Mouse (Mus musculus) CH12.LX (cell line): ENCODE measurements around the gene Ly75. TPM values are rescaled to one million over a fixed set of nuclear protein-coding genes. Genes with fewer than 3 reads are reported as not detected.

ENCODE experiments used
- DNase-seq: peaks from one replicate; pipeline ENCODE4 v3.0.0-alpha.2; 2013; ENCODE audit errors: extremely low read depth
- H3K27ac ChIP-seq: 2 replicates; pipeline ENCODE4 v1.5.1; 2012; ENCODE audit warnings: low read depth, mild to moderate bottlenecking, control low read depth, moderate library complexity; ENCODE audit not compliant: insufficient read depth
- H3K27me3 ChIP-seq: replicated peaks from 2 replicates; pipeline ENCODE3; 2012; ENCODE audit warnings: inconsistent platforms
- H3K36me3 ChIP-seq, 2 experiments: replicated peaks in 1 of 2; 2 replicates each; pipeline versions ENCODE3 to v1.6.1; 2012; ENCODE audit warnings: inconsistent platforms in 1 of 2, low read length in 1 of 2, mild to moderate bottlenecking in 1 of 2, mixed read lengths in 1 of 2, moderate library complexity in 1 of 2; ENCODE audit not compliant: control insufficient read depth in 1 of 2, insufficient read depth in 1 of 2
- H3K4me1 ChIP-seq, 2 experiments: 2 replicates each; pipeline ENCODE4 v1.6.1; 2012; ENCODE audit warnings: inconsistent platforms in 1 of 2, moderate library complexity in 1 of 2; ENCODE audit not compliant: insufficient read depth in 2 of 2, control insufficient read depth in 1 of 2
- H3K4me2 ChIP-seq: 2 replicates; pipeline ENCODE4 v1.6.1; 2012; ENCODE audit warnings: low read depth, mild to moderate bottlenecking, control low read depth; ENCODE audit not compliant: poor library complexity, insufficient read depth, severe bottlenecking
- H3K4me3 ChIP-seq, 3 experiments: fragments of 150-350 bp in 1 of 3; sonication (generic) in 1 of 3; replicated peaks in 1 of 3; 2 replicates each; pipeline versions ENCODE3 to v1.5.1; 2011 to 2012; ENCODE audit warnings: low read depth in 2 of 3, low read length in 2 of 3, mild to moderate bottlenecking in 2 of 3, moderate library complexity in 2 of 3, control low read depth in 1 of 3, improper control_type of control experiment in 1 of 3, inconsistent platforms in 1 of 3, mixed read lengths in 1 of 3; ENCODE audit not compliant: poor library complexity in 1 of 3
- H3K79me2 ChIP-seq: replicated peaks from 2 replicates; pipeline ENCODE4 v1.6.1; 2012; ENCODE audit warnings: mild to moderate bottlenecking, moderate library complexity; ENCODE audit not compliant: control insufficient read depth, poor library complexity, insufficient read depth, severe bottlenecking; ENCODE audit errors: extremely low read depth
- H3K9ac ChIP-seq: 2 replicates; pipeline ENCODE4 v1.6.1; 2012; ENCODE audit warnings: low read depth, mild to moderate bottlenecking, control low read depth, moderate library complexity; ENCODE audit not compliant: insufficient read depth
- H3K9me3 ChIP-seq: replicated peaks from 2 replicates; pipeline ENCODE3; 2012; ENCODE audit warnings: low read length, inconsistent platforms, mixed read lengths
- CHD1 ChIP-seq: IDR thresholded peaks from 2 replicates; pipeline ENCODE4 v1.6.1; 2012; ENCODE audit warnings: low read depth, low read length, improper control_type of control experiment, inconsistent platforms
- CHD2 ChIP-seq: IDR thresholded peaks from 2 replicates; pipeline ENCODE4 v1.6.1; 2011; ENCODE audit warnings: low read length, improper control_type of control experiment
- CTCF ChIP-seq, 2 experiments: IDR thresholded peaks in 1 of 2; conservative IDR thresholded peaks in 1 of 2; 2 replicates each; pipeline ENCODE4 v1.5.1; 2011 to 2012; ENCODE audit warnings: low read depth in 2 of 2, low read length in 2 of 2, improper control_type of control experiment in 1 of 2, inconsistent platforms in 1 of 2, mild to moderate bottlenecking in 1 of 2, moderate library complexity in 1 of 2
- E2F4 ChIP-seq: IDR thresholded peaks from 2 replicates; pipeline ENCODE4 v1.6.1; 2011; ENCODE audit warnings: low read depth, low read length, improper control_type of control experiment; ENCODE audit not compliant: insufficient replicate concordance
- ELF1 ChIP-seq: IDR thresholded peaks from 2 replicates; pipeline ENCODE4 v1.6.1; 2014; ENCODE audit warnings: low read depth, mild to moderate bottlenecking, inconsistent platforms, low read length, improper control_type of control experiment
- GABPA ChIP-seq: IDR thresholded peaks from 2 replicates; pipeline ENCODE4 v1.6.1; 2012; ENCODE audit warnings: low read depth, low read length, improper control_type of control experiment, inconsistent platforms; ENCODE audit not compliant: insufficient replicate concordance
- IRF4 ChIP-seq: IDR thresholded peaks from 2 replicates; pipeline ENCODE4 v1.6.1; 2014; ENCODE audit warnings: low read depth, mild to moderate bottlenecking, inconsistent platforms, low read length, improper control_type of control experiment
- MEF2A ChIP-seq: IDR thresholded peaks from 2 replicates; pipeline ENCODE4 v1.6.1; 2014; ENCODE audit warnings: low read depth, mild to moderate bottlenecking, inconsistent platforms, low read length, improper control_type of control experiment, borderline replicate concordance
- MXI1 ChIP-seq: IDR thresholded peaks from 2 replicates; pipeline ENCODE4 v1.6.1; 2011; ENCODE audit warnings: mild to moderate bottlenecking, low read depth, low read length, improper control_type of control experiment
- NELFE ChIP-seq: IDR thresholded peaks from 2 replicates; pipeline ENCODE4 v1.6.1; 2011; ENCODE audit warnings: low read depth, low read length, improper control_type of control experiment
- POLR2A ChIP-seq: IDR thresholded peaks from 2 replicates; pipeline ENCODE4 v1.6.1; 2011; ENCODE audit warnings: low read depth, mild to moderate bottlenecking, improper control_type of control experiment, low read length
- RAD21 ChIP-seq: IDR thresholded peaks from 2 replicates; pipeline ENCODE4 v1.6.1; 2011; ENCODE audit warnings: low read depth, mild to moderate bottlenecking, low read length, improper control_type of control experiment, moderate library complexity
- RCOR1 ChIP-seq: conservative IDR thresholded peaks from 2 replicates; pipeline ENCODE4 v1.6.1; 2012; ENCODE audit warnings: low read depth, mild to moderate bottlenecking, inconsistent platforms, low read length, improper control_type of control experiment
- SMC3 ChIP-seq: IDR thresholded peaks from 2 replicates; pipeline ENCODE4 v1.6.1; 2011; ENCODE audit warnings: low read depth, low read length, improper control_type of control experiment
- ZC3H11A ChIP-seq: IDR thresholded peaks from 2 replicates; pipeline ENCODE4 v1.6.1; 2012; ENCODE audit warnings: low read depth, mild to moderate bottlenecking, inconsistent platforms, low read length, improper control_type of control experiment
- ZKSCAN1 ChIP-seq: IDR thresholded peaks from 2 replicates; pipeline ENCODE4 v1.6.1; 2012; ENCODE audit warnings: low read depth, inconsistent platforms, low read length, improper control_type of control experiment, borderline replicate concordance
- dilution Hi-C: fragments of 300-500 bp; cut with MboI; formaldehyde crosslinking; loops from 2 replicates; pipeline ENCODE4 v1.14.3; 2020; ENCODE audit warnings: low sequenced_read_pairs; ENCODE audit not compliant: extremely low pct_unique_long_range_greater_than_20kb, extremely low pct_ligation_motif_present
- in situ Hi-C: fragments of 300-500 bp; cut with MboI; formaldehyde crosslinking; loops from 3 replicates; pipeline ENCODE4 v1.14.3; 2019; ENCODE audit warnings: low sequenced_read_pairs, low pct_ligation_motif_present, low pct_unique_long_range_greater_than_20kb, mixed read lengths
- polyA plus RNA-seq: library from polyadenylated mRNA; unstranded; fragments of >175 nt; gene quantifications from 2 replicates; pipeline ENCODE4 v1.2.1, GENCODE M21; 2012; ENCODE audit warnings: low read depth; ENCODE audit not compliant: insufficient read length
- total RNA-seq, 2 experiments: library from RNA; depleted of rRNA; stranded (reverse); fragments of 300-350 nt in 1 of 2; fragments of >200 nt in 1 of 2; gene quantifications; 2 replicates each; pipeline ENCODE4 v1.2.3; 2012 to 2014

Ly75 gene
- total and polyA plus RNA-seq, 3 experiments, result 10.6 to 32.2 (median 13.8) TPM

- no peak for TF ChIP-seq ZC3H11A
- TF ChIP-seq, all 38 proteins: peak for 13
Measured at GRCm38 (mm10) chr2:60382858-60383669, at the start of gene Ly75 (continued).

GRCm38 (mm10) chr2:60430315-60431021 is 47.4 kb upstream of the Ly75 start:
- peaks cover 0 to 2% of the 10 kb centered on the region in 2 experiments; a peak in 1 of 4 replicates for H3K4me1 ChIP-seq
- no peaks in the 10 kb centered on the region for H3K9me3 ChIP-seq
- in situ Hi-C loops (loop anchor here (10.0 to 25.0 kb wide), 2 partner anchors 626 to 893 kb away; no protein-coding TSS in a partner anchor), dilution Hi-C loops (no loop called here)
- H3K9ac ChIP-seq, result no peak overlapping the region
- no peak overlapping the region for H3K4me2 ChIP-seq
- TF ChIP-seq CHD1 (no peak), ELF1 (no peak), GABPA (no peak), NELFE (no peak), CHD2 (no peak)
- H3K27me3 ChIP-seq, result no peaks in the 10 kb centered on the region
- no peaks in the 10 kb centered on the region for H3K79me2 ChIP-seq
- no peaks in the 10 kb centered on the region for H3K36me3 ChIP-seq
- H3K4me3 ChIP-seq, result no peak overlapping the region
- no peak overlapping the region for H3K27ac ChIP-seq
- no peak for DNase-seq

- H3K27me3 ChIP-seq, result no peaks in the 10 kb centered on the region
- TF ChIP-seq RCOR1, result no peak
- TF ChIP-seq ZKSCAN1, result no peak
- TF ChIP-seq CTCF (conservative IDR thresholded peaks at IDR 0.05 in 1 of 2, IDR thresholded peaks at IDR 0.05 in 1 of 2; ENCODE audit: low read depth in 2 of 2, low read length in 2 of 2), result peak; percentile 87 to 94
- no peak for TF ChIP-seq MXI1
- TF ChIP-seq E2F4, result no peak
- peak; percentile 93 for TF ChIP-seq SMC3
- TF ChIP-seq ZC3H11A, result peak; percentile 82
- peak; percentile 98 for TF ChIP-seq RAD21
- TF ChIP-seq IRF4, result peak; percentile 50; the same call in 1 of the 2 replicates
- TF ChIP-seq POLR2A, result no peak
- no peak for TF ChIP-seq CHD1
- TF ChIP-seq MEF2A, result 0 out of 2 replicates have a peak, but pooled peaks have one; percentile 38
- no peak for TF ChIP-seq NELFE
- TF ChIP-seq, all 38 proteins: peak for 6
- Histone ChIP-seq H3K4me1 (peaks cover 2 to 4% of the 10 kb centered on the region in 2 experiments; a peak in 1 of 4 replicates), H3K4me3 (no peak overlapping the region), H3K9me3 (no peaks in the 10 kb centered on the region), H3K36me3 (no peaks in the 10 kb centered on the region), H3K79me2 (no peaks in the 10 kb centered on the region), H3K4me2 (no peak overlapping the region), H3K9ac (no peak overlapping the region), H3K27ac (no peak overlapping the region)
- peak; percentile 89 for DNase-seq
- dilution Hi-C loops, result no loop called here
- in situ Hi-C loops, result loop anchor here (25.0 kb wide), 1 partner anchor 181 kb away; no protein-coding TSS in a partner anchor
Measured at GRCm38 (mm10) chr2:60418075-60418474, 35.0 kb upstream of the Ly75 start.
